Mouse (Mus musculus): ENCODE measurements around the gene Gm13277.
"Not testable (repeated sequence)": the region's sequence is repeated elsewhere in the genome, so short reads cannot be mapped to it uniquely, and the experiment has no call there.

Gene Gm13277

DNA sequence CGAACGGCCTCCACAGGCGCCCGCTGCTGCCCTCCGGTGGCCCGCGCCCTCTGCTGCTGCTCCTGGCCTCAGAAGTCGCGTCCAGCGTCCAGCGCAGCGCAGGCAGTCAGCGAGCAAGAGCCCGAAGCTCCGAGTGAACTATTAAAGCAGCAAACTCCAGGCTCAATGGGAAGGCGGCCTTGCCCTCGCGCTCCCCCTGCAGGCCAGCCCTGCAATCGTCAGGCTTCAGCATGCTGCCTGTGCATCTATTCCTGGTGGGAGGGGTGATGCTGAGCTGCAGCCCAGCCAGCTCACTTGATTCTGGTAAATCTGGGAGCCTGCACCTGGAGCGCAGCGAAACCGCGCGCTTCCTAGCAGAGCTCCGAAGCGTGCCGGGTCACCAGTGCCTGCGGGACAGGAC is at the start of gene Gm13277:
Gene Gm13277, plus strand, starts transcription at position 231 of the 400 bp plus-strand sequence.
- DNase-seq (ENCODE audit: low read depth, low spot score) = not testable (repeated sequence)

DNA sequence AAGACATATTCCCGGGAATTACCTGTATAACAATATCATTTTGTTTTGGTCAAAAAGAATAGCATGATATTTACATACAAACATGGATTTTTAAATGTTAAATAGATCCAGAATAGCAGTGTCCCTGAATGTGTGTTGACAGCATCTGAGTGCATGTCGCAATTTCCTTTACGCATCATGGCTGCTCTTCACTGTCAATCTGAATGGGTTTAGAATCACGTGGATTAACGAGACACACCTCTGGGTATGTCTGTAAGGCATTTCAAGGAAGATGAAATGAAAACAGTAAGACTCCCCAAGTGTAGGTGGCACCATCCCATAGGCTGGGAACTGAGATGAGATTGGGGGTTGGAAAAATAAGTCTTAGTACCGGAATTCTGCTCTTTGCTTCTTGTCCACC is 49.4 kb upstream of the Gm13277 start:
- no peak for DNase-seq (ENCODE audit: low read depth, low spot score)

DNA sequence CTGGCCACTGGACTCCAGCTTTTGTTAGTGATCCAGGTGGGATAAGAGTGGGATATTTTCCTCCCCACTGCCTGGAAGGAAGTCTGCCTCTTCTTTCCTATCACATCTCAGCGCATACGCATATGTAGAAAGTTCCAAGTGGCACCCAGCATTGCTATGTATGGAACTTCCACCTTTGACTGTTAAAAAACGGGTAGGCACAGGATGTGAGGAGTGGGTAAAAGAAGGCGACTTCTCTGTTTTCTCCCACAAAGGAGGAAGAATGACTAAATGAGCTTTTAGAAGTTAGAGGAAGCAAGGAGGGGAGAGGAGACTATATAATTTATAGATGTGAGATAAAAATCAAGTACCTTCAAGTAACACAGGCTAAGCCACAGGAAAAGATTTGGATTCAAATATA is 47.0 kb upstream of the Gm13277 start:
- DNase-seq (ENCODE audit: low read depth, low spot score) = no peak

DNA sequence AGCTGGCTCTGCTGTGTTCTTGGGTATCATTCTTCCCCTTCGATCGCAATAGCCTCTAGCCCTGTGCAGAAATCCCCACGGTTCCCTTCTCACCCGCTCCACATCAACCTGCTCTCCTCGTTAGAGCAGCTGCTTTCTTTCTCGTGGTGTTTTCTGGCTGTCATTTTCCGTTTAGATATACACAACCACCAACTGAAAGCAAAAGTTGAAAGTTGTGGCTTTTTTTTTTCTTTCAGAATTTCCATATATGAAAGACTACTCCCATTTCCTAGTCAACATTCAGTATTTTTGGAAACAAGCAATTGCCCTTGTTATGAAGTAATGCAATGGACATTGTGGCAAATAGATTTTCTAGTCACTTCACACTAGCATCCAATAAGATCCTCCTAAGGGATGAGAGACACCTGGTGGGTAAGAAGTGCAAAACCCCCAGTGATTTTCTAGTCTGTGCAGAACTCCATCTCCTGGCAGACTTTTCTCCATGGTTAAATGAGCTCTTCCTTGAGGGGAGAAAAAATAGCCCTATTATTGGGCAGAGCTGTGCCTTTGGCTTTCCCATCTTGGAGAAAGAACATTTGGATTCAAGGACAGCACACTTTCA is 45.6 kb upstream of the Gm13277 start:
- DNase-seq (ENCODE audit: low read depth, low spot score) = no peak

DNA sequence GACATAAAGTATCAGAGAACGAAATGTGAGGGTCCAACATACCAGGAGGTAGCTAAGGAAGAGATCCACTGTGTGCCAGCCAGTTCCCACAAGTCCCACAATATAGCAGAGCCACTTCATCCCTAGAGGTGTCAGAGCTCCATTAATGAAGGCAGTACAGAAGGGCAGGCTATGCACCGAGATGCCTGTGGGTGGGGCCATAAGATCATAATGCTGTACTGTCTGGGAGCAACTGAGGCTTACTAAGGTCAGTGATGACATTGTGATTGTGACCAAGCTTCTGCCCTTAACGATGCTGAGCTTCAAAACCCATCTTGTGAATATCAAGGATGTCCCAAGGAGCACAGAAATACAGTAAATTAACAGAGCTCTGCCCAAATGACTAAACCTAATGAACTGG is 44.2 kb upstream of the Gm13277 start:
- DNase-seq (ENCODE audit: low read depth, low spot score) = no peak

DNA sequence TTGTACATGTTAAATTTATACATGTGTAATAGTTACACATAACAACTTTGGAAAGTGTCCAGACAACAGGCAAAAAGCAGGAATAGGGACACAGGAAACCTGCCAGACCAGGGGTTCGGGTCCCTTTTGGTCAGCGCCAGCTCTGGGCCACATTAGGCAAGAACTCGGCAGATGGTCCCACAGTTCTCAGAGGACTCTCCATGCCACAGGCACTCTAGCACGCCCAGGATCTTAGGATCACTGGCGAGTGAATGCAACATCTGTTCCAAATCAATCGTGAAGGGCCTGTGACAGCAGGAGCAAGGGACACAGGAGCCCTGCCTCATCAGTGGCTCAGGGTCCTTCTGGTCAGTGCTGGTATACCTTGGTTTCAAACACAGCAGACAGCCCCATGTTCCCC is 38.5 kb upstream of the Gm13277 start:
- no peak for DNase-seq (ENCODE audit: low read depth, low spot score)

DNA sequence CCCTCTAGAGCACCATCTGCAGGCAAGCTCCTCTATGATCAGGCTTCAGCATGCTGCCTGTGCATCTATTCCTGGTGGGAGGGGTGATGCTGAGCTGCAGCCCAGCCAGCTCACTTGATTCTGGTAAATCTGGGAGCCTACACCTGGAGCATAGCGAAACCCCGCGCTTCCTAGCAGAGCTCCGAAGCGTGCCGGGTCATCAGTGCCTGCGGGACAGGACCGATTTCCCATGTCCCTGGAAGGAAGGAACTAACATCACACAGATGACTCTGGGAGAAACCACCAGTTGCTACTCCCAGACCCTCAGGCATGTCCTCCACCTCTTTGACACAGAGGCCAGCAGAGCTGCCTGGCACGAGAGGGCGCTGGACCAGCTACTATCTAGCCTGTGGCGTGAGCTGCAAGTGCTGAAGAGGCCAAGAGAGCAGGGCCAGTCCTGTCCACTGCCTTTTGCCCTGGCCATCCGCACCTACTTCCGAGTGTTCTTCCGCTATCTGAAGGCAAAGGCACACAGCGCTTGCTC is 33.6 kb upstream of the Gm13277 start, which contains the start of gene Gm13271:
Gene Gm13271, plus strand, starts transcription at position 51 of the 523 bp plus-strand sequence.
- DNase-seq (ENCODE audit: low read depth, low spot score) = not testable (repeated sequence)

DNA sequence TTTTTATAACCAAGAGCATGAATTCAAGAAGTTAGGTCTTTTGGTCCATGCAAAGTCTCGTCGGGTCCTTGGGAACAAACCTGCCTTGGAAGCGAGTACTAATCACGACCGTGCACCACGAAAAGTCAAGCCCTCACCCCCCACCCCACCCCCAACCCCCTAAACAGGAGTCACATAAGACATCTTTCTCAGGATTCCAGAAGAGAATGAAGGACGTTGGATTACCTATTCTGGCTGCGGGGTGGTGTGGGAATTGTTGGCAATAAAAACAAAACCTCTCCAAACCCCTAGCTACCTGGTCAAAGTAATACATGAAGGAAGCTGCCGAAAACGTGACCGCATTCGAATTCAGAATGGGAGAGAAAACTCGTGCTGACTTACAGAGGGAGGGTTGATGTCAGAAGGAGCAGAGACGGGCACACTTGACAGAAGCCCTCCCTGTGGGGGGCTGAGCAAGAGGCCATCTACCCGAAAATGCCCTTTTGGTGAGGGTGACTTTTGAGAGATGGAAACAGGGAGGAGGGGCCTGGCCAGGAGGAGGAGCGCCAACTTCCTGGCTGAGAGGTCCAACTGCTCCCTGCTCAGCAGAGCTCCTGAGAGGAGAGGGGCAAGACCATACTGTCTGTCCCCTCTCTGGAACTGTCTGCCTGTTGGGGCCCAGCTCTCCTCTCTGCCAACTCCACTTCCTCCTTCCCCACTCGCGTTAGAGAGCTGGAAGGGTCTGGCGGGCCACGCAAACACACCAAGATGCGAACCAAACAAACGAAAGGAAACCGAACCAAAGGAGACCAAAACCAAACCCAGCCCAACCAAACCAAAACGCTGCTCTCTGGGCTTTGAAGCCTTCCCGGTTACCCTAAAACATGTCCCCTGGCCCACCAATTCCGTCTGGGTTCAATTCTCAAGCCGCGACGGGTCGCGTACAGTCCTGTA is 31.6 kb upstream of the Gm13277 start:
- not testable (repeated sequence) for DNase-seq (ENCODE audit: low read depth, low spot score)

DNA sequence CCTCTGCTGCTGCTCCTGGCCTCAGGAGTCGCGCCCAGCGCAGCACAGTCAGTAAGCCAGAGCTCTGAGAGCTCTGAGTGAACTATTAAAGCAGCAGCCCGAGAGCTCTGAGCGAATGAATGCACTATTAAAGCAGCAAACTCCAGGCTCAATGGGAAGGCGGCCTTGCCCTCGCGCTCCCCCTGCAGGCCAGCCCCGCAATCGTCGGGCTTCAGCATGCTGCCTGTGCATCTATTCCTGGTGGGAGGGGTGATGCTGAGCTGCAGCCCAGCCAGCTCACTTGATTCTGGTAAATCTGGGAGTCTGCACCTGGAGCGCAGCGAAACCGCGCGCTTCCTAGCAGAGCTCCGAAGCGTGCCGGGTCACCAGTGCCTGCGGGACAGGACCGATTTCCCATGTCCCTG is 30.8 kb upstream of the Gm13277 start:
- DNase-seq (ENCODE audit: low read depth, low spot score) = peak; percentile 60

DNA sequence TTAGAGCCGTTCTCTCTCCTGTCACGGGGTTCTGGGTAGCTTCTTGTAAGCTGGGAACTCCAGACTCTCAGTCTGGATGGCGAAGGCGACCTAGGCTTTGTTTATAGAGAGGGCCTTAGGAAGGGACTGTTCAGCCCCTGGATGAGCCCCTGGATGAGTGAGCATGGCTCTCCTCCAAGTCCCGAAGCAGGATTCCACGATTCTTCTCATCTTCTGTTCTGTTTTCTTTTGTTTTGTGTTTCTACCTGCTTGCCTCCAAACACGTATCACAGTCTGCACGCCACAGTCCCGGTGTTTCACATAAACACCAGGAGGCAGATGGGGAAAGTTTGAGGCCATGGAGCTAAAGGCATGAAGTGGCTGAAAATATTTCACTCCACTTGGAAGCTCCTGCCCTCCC is 29.7 kb upstream of the Gm13277 start:
- DNase-seq (ENCODE audit: low read depth, low spot score) = not testable (repeated sequence)

DNA sequence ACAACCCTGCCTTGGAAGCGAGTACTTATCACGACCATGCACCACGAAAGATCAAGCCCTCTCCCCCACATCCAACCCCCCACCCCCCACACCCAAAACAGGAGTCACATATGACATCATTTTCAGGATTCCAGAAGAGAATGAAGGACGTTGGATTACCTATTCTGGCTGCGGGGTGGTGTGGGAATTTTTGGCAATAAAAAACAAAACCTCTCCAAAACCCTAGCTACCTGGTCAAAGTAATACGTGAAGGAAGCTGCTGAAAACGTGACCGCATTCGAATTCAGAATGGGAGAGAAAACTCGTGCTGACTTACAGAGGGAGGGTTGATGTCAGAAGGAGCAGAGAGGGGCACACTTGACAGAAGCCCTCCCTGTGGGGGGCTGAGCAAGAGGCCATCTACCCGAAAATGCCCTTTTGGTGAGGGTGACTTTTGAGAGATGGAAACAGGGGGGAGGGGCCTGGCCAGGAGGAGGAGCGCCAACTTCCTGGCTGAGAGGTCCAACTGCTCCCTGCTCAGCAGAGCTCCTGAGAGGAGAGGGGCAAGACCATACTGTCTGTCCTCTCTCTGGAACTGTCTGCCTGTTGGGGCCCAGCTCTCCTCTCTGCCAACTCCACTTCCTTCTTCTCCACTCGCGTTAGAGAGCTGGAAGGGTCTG is 28.7 kb upstream of the Gm13277 start, which contains the start of gene Gm13283:
Gene Gm13283, plus strand, starts transcription at position 510 of the 659 bp plus-strand sequence.
- not testable (repeated sequence) for DNase-seq (ENCODE audit: low read depth, low spot score)

DNA sequence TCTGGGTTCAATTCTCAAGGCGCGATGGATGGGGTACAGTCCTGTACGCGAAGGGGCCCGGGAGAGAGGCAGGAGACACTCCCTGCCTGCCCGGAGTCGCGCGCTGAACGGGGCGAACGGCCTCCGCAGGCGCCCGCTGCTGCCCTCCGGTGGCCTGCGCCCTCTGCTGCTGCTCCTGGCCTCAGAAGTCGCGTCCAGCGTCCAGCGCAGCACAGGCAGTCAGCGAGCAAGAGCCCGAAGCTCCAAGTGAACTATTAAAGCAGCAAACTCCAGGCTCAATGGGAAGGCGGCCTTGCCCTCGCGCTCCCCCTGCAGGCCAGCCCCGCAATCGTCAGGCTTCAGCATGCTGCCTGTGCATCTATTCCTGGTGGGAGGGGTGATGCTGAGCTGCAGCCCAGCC is 28.0 kb upstream of the Gm13277 start:
- DNase-seq (ENCODE audit: low read depth, low spot score) = peak; percentile 38

DNA sequence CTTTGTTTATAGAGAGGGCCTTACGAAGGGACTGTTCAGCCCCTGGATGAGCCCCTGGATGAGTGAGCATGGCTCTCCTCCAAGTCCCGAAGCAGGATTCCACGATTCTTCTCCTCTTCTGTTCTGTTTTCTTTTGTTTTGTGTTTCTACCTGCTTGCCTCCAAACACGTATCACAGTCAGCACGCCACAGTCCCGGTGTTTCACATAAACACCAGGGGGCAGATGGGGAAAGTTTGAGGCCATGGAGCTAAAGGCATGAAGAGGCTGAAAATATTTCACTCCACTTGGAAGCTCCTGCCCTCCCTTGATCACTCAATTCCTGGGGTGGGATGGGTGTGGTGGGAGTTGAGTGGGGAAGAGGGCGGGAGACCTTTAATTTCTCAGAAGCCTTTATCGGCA is 26.7 kb upstream of the Gm13277 start:
- not testable (repeated sequence) for DNase-seq (ENCODE audit: low read depth, low spot score)

DNA sequence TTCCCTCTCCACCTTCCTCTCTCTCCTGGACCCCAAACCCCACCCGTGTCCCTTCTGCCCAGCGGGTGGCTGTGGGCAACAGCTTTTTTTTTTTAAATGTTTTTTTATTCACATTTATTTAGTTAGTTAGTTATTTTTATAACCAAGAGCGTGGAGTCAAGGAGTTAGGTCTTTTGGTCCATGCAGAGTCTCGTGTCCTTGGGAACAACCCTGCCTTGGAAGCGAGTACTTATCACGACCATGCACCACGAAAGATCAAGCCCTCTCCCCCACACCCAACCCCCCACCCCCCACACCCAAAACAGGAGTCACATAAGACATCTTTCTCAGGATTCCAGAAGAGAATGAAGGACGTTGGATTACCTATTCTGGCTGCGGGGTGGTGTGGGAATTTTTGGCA is 26.1 kb upstream of the Gm13277 start:
- not testable (repeated sequence) for DNase-seq (ENCODE audit: low read depth, low spot score)

DNA sequence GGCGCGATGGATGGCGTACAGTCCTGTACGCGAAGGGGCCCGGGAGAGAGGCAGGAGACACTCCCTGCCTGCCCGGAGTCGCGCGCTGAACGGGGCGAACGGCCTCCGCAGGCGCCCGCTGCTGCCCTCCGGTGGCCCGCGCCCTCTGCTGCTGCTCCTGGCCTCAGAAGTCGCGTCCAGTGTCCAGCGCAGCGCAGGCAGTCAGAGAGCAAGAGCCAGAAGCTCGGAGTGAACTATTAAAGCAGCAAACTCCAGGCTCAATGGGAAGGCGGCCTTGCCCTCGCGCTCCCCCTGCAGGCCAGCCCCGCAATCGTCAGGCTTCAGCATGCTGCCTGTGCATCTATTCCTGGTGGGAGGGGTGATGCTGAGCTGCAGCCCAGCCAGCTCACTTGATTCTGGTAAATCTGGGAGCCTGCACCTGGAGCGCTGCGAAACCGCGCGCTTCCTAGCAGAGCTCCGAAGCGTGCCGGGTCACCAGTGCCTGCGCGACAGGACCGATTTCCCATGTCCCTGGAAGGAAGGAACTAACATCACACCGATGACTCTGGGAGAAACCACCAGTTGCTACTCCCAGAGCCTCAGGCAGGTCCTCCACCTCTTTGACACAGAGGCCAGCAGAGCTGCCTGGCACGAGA is 24.9 kb upstream of the Gm13277 start:
- DNase-seq (ENCODE audit: low read depth, low spot score) = peak; percentile 16

DNA sequence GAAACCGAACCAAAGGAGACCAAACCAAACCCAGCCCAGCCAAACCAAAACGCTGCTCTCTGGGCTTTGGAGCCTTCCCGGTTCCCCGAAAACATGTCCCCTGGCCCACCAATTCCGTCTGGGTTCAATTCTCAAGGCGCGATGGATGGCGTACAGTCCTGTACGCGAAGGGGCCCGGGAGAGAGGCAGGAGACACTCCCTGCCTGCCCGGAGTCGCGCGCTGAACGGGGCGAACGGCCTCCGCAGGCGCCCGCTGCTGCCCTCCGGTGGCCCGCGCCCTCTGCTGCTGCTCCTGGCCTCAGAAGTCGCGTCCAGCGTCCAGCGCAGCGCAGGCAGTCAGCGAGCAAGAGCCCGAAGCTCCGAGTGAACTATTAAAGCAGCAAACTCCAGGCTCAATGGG is 14.9 kb upstream of the Gm13277 start, which contains the start of gene Gm13290:
Gene Gm13290, plus strand, starts transcription at position 301 of the 400 bp plus-strand sequence.
- DNase-seq (ENCODE audit: low read depth, low spot score) = not testable (repeated sequence)

DNA sequence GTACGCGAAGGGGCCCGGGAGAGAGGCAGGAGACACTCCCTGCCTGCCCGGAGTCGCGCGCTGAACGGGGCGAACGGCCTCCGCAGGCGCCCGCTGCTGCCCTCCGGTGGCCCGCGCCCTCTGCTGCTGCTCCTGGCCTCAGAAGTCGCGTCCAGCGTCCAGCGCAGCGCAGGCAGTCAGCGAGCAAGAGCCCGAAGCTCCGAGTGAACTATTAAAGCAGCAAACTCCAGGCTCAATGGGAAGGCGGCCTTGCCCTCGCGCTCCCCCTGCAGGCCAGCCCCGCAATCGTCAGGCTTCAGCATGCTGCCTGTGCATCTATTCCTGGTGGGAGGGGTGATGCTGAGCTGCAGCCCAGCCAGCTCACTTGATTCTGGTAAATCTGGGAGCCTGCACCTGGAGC is 11.8 kb upstream of the Gm13277 start, which contains the start of gene Gm13289:
Gene Gm13289, plus strand, starts transcription at position 301 of the 400 bp plus-strand sequence.
- not testable (repeated sequence) for DNase-seq (ENCODE audit: low read depth, low spot score)

DNA sequence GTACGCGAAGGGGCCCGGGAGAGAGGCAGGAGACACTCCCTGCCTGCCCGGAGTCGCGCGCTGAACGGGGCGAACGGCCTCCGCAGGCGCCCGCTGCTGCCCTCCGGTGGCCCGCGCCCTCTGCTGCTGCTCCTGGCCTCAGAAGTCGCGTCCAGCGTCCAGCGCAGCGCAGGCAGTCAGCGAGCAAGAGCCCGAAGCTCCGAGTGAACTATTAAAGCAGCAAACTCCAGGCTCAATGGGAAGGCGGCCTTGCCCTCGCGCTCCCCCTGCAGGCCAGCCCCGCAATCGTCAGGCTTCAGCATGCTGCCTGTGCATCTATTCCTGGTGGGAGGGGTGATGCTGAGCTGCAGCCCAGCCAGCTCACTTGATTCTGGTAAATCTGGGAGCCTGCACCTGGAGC is 8.9 kb upstream of the Gm13277 start, which contains the start of gene Gm13272:
Gene Gm13272, plus strand, starts transcription at position 301 of the 400 bp plus-strand sequence.
- not testable (repeated sequence) for DNase-seq (ENCODE audit: low read depth, low spot score)

DNA sequence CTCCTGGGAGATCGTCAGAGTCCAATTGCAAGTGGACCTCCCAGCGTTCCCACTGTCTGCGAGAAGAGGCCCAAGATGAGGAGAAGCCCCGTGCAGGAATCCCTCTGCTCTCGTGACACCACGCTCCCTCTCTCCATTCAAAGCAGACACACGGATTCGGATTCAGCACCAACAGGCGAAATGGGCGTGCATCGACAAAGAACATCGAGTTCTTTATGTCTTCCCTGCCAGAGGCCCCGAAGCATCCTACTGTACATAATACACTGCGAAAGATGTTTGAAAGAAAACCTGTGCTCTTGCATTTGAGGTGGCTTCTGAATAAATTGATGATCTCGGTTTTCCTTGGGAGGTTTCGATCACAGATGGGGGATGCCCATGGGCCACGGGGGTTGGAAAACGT is 8.1 kb upstream of the Gm13277 start:
- not testable (repeated sequence) for DNase-seq (ENCODE audit: low read depth, low spot score)

DNA sequence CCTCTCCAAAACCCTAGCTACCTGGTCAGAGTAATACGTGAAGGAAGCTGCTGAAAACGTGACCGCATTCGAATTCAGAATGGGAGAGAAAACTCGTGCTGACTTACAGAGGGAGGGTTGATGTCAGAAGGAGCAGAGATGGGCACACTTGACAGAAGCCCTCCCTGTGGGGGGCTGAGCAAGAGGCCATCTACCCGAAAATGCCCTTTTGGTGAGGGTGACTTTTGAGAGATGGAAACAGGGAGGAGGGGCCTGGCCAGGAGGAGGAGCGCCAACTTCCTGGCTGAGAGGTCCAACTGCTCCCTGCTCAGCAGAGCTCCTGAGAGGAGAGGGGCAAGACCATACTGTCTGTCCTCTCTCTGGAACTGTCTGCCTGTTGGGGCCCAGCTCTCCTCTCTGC is 6.6 kb upstream of the Gm13277 start, which contains the start of gene Ifnz:
Gene Ifnz, plus strand, starts transcription at position 301 of the 400 bp plus-strand sequence.
- not testable (repeated sequence) for DNase-seq (ENCODE audit: low read depth, low spot score)

DNA sequence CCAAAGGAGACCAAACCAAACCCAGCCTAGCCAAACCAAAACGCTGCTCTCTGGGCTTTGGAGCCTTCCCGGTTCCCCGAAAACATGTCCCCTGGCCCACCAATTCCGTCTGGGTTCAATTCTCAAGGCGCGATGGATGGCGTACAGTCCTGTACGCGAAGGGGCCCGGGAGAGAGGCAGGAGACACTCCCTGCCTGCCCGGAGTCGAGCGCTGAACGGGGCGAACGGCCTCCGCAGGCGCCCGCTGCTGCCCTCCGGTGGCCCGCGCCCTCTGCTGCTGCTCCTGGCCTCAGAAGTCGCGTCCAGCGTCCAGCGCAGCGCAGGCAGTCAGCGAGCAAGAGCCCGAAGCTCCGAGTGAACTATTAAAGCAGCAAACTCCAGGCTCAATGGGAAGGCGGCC is 6.1 kb upstream of the Gm13277 start:
- not testable (repeated sequence) for DNase-seq (ENCODE audit: low read depth, low spot score)
